ENCODE assay signal across 29 mouse cellular contexts in the genomic region with DNA sequence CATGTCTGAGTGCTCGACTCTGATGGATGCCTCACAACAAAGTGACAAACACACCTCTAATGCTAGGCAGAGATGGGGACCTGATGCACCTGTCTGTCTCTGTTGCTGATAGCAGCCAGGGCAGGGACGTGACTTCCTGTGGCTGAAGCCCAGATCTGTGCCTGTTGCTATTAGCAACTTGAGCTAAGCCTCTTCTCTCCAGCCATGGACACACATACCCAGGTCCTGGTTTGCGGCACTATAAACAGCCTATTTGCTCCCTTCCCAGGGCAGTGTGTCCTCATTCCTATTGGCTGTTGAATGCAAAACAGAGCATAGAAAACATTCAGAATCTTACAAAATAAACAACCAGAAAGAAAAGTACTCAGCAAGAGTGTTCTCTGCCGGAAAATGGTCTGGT.
DNase-seq lines count a peak whose midpoint lies in the region; ATAC-seq and TF ChIP-seq lines count a peak whose summit lies in the region.
"Had no signal": no experiment of that assay in that cellular context is flagged by ENCODE, and none has a peak within 500 bp of the region (broad histone marks: within the 10 kb centered on the region; RNA-seq: fewer than 3 reads in every experiment).

No protein-coding gene starts in this region.

- no peaks in the 10 kb centered on the region for H3K27me3 ChIP-seq in forebrain, postnatal 0 days (ENCODE audit: insufficient read depth, low read length)
- no peaks in the 10 kb centered on the region for H3K27me3 ChIP-seq in forebrain, embryonic 11.5 days (ENCODE audit: control insufficient read depth, insufficient read depth, low read length)
- no peaks in the 10 kb centered on the region for H3K27me3 ChIP-seq in hindbrain, embryonic 16.5 days (replicated peaks; ENCODE audit: control insufficient read depth, insufficient read depth, low read length)
- no peaks in the 10 kb centered on the region for H3K27me3 ChIP-seq in hindbrain, embryonic 12.5 days
- H3K27me3 ChIP-seq in midbrain, embryonic 11.5 days (ENCODE audit: control insufficient read depth, insufficient read depth, low read length), result no peaks in the 10 kb centered on the region
- H3K27me3 ChIP-seq in midbrain, postnatal 0 days (ENCODE audit: insufficient read depth, low read length), result no peaks in the 10 kb centered on the region
- H3K27me3 ChIP-seq: CH12.LX; embryonic facial prominence, embryonic 13.5 days; embryonic facial prominence, embryonic 15.5 days; forebrain, embryonic 13.5 days; forebrain, embryonic 15.5 days; Patski had no signal

- no peaks in the 10 kb centered on the region for H3K4me1 ChIP-seq in forebrain, postnatal 0 days (ENCODE audit: insufficient read depth)
- peaks cover 7% of the 10 kb centered on the region; the same call in 1 of the 2 replicates for H3K4me1 ChIP-seq in forebrain, embryonic 11.5 days (replicated peaks; ENCODE audit: control insufficient read depth, insufficient read depth, low read length)
- no peaks in the 10 kb centered on the region for H3K4me1 ChIP-seq in hindbrain, embryonic 16.5 days (ENCODE audit: control insufficient read depth, insufficient read depth, low read depth, low read length)
- H3K4me1 ChIP-seq in hindbrain, embryonic 12.5 days, result peaks cover 12% of the 10 kb centered on the region
- H3K4me1 ChIP-seq in midbrain, embryonic 11.5 days (ENCODE audit: control insufficient read depth, insufficient read depth, low read length), result peaks cover 10% of the 10 kb centered on the region; the same call in 1 of the 2 replicates
- H3K4me1 ChIP-seq in midbrain, postnatal 0 days (ENCODE audit: insufficient read depth, low read length), result no peaks in the 10 kb centered on the region
- H3K4me1 ChIP-seq: embryonic facial prominence, embryonic 13.5 days; embryonic facial prominence, embryonic 15.5 days had no signal

- 45% methylated on average over 4 of the region's 4 CpGs for WGBS in forebrain, postnatal 0 days
- WGBS in forebrain, embryonic 11.5 days, result 64% methylated on average over 4 of the region's 4 CpGs
- 58% methylated on average over 4 of the region's 4 CpGs for WGBS in hindbrain, embryonic 16.5 days
- 77% methylated on average over 4 of the region's 4 CpGs for WGBS in hindbrain, embryonic 12.5 days
- 63% methylated on average over 4 of the region's 4 CpGs for WGBS in midbrain, embryonic 11.5 days
- WGBS in midbrain, postnatal 0 days, result 44% methylated on average over 4 of the region's 4 CpGs

- H3K4me3 ChIP-seq in forebrain, postnatal 0 days (ENCODE audit: low read depth, low read length), result no peak overlapping the region
- no peak overlapping the region for H3K4me3 ChIP-seq in forebrain, embryonic 11.5 days (ENCODE audit: low read depth, low read length)
- H3K4me3 ChIP-seq in hindbrain, embryonic 16.5 days (ENCODE audit: low read length), result no peak overlapping the region
- H3K4me3 ChIP-seq in hindbrain, embryonic 12.5 days, result no peak overlapping the region
- no peak overlapping the region for H3K4me3 ChIP-seq in midbrain, embryonic 11.5 days (ENCODE audit: low read depth, low read length)
- no peak overlapping the region for H3K4me3 ChIP-seq in midbrain, postnatal 0 days (ENCODE audit: low read depth, low read length)
- H3K4me3 ChIP-seq: embryonic facial prominence, embryonic 13.5 days; embryonic facial prominence, embryonic 15.5 days; erythroblast, embryonic 14.5 days; forebrain, embryonic 10.5 days; forebrain, embryonic 13.5 days; forebrain, embryonic 15.5 days had no signal

- no peak for DNase-seq in forebrain, postnatal 0 days
- no peak for DNase-seq in forebrain, embryonic 11.5 days (ENCODE audit: low spot score)
- peak; percentile 75 for DNase-seq in midbrain, embryonic 11.5 days (ENCODE audit: low spot score, missing footprints)
- DNase-seq in midbrain, postnatal 0 days (ENCODE audit: low spot score), result no peak
- peak; percentile 21 for DNase-seq in brain, adult 2 months (ENCODE audit: low read depth, low spot score)
- DNase-seq: adrenal gland, adult 8-10 months; adrenal gland, postnatal 14 days; adrenal gland, postnatal 36 days; B cell, adult 2 months; cerebellum, adult 11 months; cerebellum, adult 18-20 months; cerebellum, adult 8-10 months; cerebellum, adult 9-11 months; cerebellum, postnatal 14 days; cerebellum, postnatal 36 days; embryo, embryonic 11 days had no signal

- H3K4me2 ChIP-seq in forebrain, postnatal 0 days (ENCODE audit: low read depth), result no peak overlapping the region
- H3K4me2 ChIP-seq in forebrain, embryonic 11.5 days (ENCODE audit: low read depth, low read length, severe bottlenecking), result no peak overlapping the region
- no peak overlapping the region for H3K4me2 ChIP-seq in hindbrain, embryonic 16.5 days (ENCODE audit: low read length)
- no peak overlapping the region for H3K4me2 ChIP-seq in hindbrain, embryonic 12.5 days (replicated peaks)
- H3K4me2 ChIP-seq in midbrain, embryonic 11.5 days, result no peak overlapping the region
- H3K4me2 ChIP-seq in midbrain, postnatal 0 days (ENCODE audit: low read depth, low read length, poor library complexity, severe bottlenecking), result no peak overlapping the region
- H3K4me2 ChIP-seq: embryonic facial prominence, embryonic 13.5 days; embryonic facial prominence, embryonic 15.5 days; forebrain, embryonic 13.5 days; forebrain, embryonic 15.5 days had no signal

- H3K36me3 ChIP-seq in forebrain, postnatal 0 days (ENCODE audit: insufficient read depth), result no peaks in the 10 kb centered on the region
- no peaks in the 10 kb centered on the region for H3K36me3 ChIP-seq in forebrain, embryonic 11.5 days (ENCODE audit: control insufficient read depth, insufficient read depth, low read length)
- H3K36me3 ChIP-seq in hindbrain, embryonic 16.5 days (ENCODE audit: control insufficient read depth, insufficient read depth, low read length), result no peaks in the 10 kb centered on the region
- no peaks in the 10 kb centered on the region for H3K36me3 ChIP-seq in hindbrain, embryonic 12.5 days
- no peaks in the 10 kb centered on the region for H3K36me3 ChIP-seq in midbrain, embryonic 11.5 days (ENCODE audit: control insufficient read depth, insufficient read depth, low read length)
- H3K36me3 ChIP-seq in midbrain, postnatal 0 days (ENCODE audit: insufficient read depth, low read length), result no peaks in the 10 kb centered on the region
- H3K36me3 ChIP-seq: embryonic facial prominence, embryonic 13.5 days; embryonic facial prominence, embryonic 15.5 days; forebrain, embryonic 10.5 days; forebrain, embryonic 15.5 days; G1E had no signal

- no peaks in the 10 kb centered on the region for H3K9me3 ChIP-seq in forebrain, postnatal 0 days (ENCODE audit: low read length)
- no peaks in the 10 kb centered on the region for H3K9me3 ChIP-seq in forebrain, embryonic 11.5 days (ENCODE audit: control insufficient read depth, low read length)
- H3K9me3 ChIP-seq in hindbrain, embryonic 16.5 days (ENCODE audit: control insufficient read depth, low read length), result no peaks in the 10 kb centered on the region
- H3K9me3 ChIP-seq in hindbrain, embryonic 12.5 days (replicated peaks), result no peaks in the 10 kb centered on the region
- H3K9me3 ChIP-seq in midbrain, embryonic 11.5 days (ENCODE audit: control insufficient read depth, low read length), result no peaks in the 10 kb centered on the region
- no peaks in the 10 kb centered on the region for H3K9me3 ChIP-seq in midbrain, postnatal 0 days (ENCODE audit: low read length)
- H3K9me3 ChIP-seq: embryonic facial prominence, embryonic 13.5 days; embryonic facial prominence, embryonic 15.5 days; forebrain, embryonic 15.5 days; G1E had no signal

- H3K9ac ChIP-seq in forebrain, postnatal 0 days, result no peak overlapping the region
- H3K9ac ChIP-seq in forebrain, embryonic 11.5 days (ENCODE audit: low read length), result no peak overlapping the region
- no peak overlapping the region for H3K9ac ChIP-seq in hindbrain, embryonic 16.5 days (ENCODE audit: low read depth, low read length)
- H3K9ac ChIP-seq in hindbrain, embryonic 12.5 days, result no peak overlapping the region
- H3K9ac ChIP-seq in midbrain, embryonic 11.5 days (ENCODE audit: low read length), result no peak overlapping the region
- no peak overlapping the region for H3K9ac ChIP-seq in midbrain, postnatal 0 days (replicated peaks; ENCODE audit: low read length, poor library complexity, severe bottlenecking)
- H3K9ac ChIP-seq: embryonic facial prominence, embryonic 13.5 days; embryonic facial prominence, embryonic 15.5 days; forebrain, embryonic 13.5 days; forebrain, embryonic 15.5 days had no signal

- no peak for TF ChIP-seq CTCF in forebrain, postnatal 0 days (IDR thresholded peaks at IDR 0.05; ENCODE audit: low read depth)
- no peak for TF ChIP-seq CTCF in midbrain, postnatal 0 days (IDR thresholded peaks at IDR 0.05)

- no peak overlapping the region for H3K27ac ChIP-seq in forebrain, postnatal 0 days (ENCODE audit: low read depth, low read length)
- no peak overlapping the region for H3K27ac ChIP-seq in forebrain, embryonic 11.5 days (ENCODE audit: low read depth, low read length)
- H3K27ac ChIP-seq in hindbrain, embryonic 16.5 days (ENCODE audit: low read depth, low read length), result no peak overlapping the region
- H3K27ac ChIP-seq in hindbrain, embryonic 12.5 days, result no peak overlapping the region
- no peak overlapping the region for H3K27ac ChIP-seq in midbrain, embryonic 11.5 days (ENCODE audit: low read depth, low read length)
- H3K27ac ChIP-seq in midbrain, postnatal 0 days (ENCODE audit: low read depth, low read length), result no peak overlapping the region
- H3K27ac ChIP-seq: embryonic facial prominence, embryonic 13.5 days; embryonic facial prominence, embryonic 15.5 days; forebrain, embryonic 10.5 days; forebrain, embryonic 13.5 days; forebrain, embryonic 15.5 days had no signal

- peak; percentile 42; the same call in 1 of the 2 replicates for ATAC-seq in forebrain, postnatal 0 days
- ATAC-seq in forebrain, embryonic 11.5 days (replicated peaks; ENCODE audit: low FRiP score), result no peak
- ATAC-seq in hindbrain, embryonic 16.5 days, result 0 out of 2 replicates have a peak, but pooled peaks have one; percentile 40
- ATAC-seq in hindbrain, embryonic 12.5 days (ENCODE audit: low FRiP score), result no peak
- ATAC-seq in midbrain, embryonic 11.5 days (ENCODE audit: low FRiP score), result no peak
- no peak for ATAC-seq in midbrain, postnatal 0 days (ENCODE audit: low FRiP score)
- ATAC-seq: activated CD4-positive, CD25-positive, alpha-beta regulatory T cell, adult 4 months; CD4-positive, CD25-positive, alpha-beta regulatory T cell, adult 4 months; forebrain, embryonic 13.5 days; forebrain, embryonic 15.5 days; Patski had no signal

Comparison
In these comparisons a context has a peak if more than half of its experiments do, and no peak if none do; other contexts are left out.
1. ATAC-seq: peak in forebrain, postnatal 0 days (single experiment) and hindbrain, embryonic 16.5 days (single experiment); none in forebrain, embryonic 11.5 days (single experiment), hindbrain, embryonic 12.5 days (single experiment), midbrain, embryonic 11.5 days (single experiment) and midbrain, postnatal 0 days (single experiment).
2. DNase-seq: peak in midbrain, embryonic 11.5 days (single experiment) and brain, adult 2 months (single experiment); none in forebrain, postnatal 0 days (single experiment), forebrain, embryonic 11.5 days (single experiment) and midbrain, postnatal 0 days (single experiment).